Mouse (Mus musculus) lung, adult 2 months (tissue): ENCODE measurements around the gene Smtnl2.

Experiments used
- CTCF ChIP-seq: fragments of 200-500 bp; IDR thresholded peaks from 2 replicates; pipeline ENCODE4 v1.5.1; 2011; ENCODE audit warnings: mild to moderate bottlenecking, low read length, control low read depth; ENCODE audit not compliant: insufficient read depth
- POLR2A ChIP-seq: fragments of 200-500 bp; IDR thresholded peaks from 2 replicates; pipeline ENCODE4 v1.6.1; 2011; ENCODE audit warnings: low read depth, mild to moderate bottlenecking, control low read depth, low read length, borderline replicate concordance; ENCODE audit errors: extremely low read depth

GRCm38 (mm10) chr11:72394694-72395093 lies 16.8 kb downstream of the Smtnl2 start:
- no peak for TF ChIP-seq CTCF
- TF ChIP-seq POLR2A, result no peak
